Mouse (Mus musculus): ENCODE measurements around the gene Zfp454. TPM values are rescaled to one million over a fixed set of nuclear protein-coding genes. Genes with fewer than 3 reads are reported as not detected.

Gene Zfp454
- polyA plus RNA-seq (2014; fragmentation: Nextera tagmentation; extraction: Ambion mirVana), result 12.5 and 15.7 TPM in 2 replicates

GRCm38 (mm10) chr11:50887390-50888128 lies at the start of gene Zfp454:
Gene Zfp454 (minus strand): TSS chr11:50887651.
- WGBS, result 6% methylated on average over 26 of the region's 26 CpGs
- Histone ChIP-seq H3K4me3 (replicated peaks; ENCODE audit: low read depth, low read length) (peak within 1 kb of the TSS; percentile 51), H3K36me3 (ENCODE audit: control insufficient read depth, insufficient read depth, low read length) (peaks cover 29% of the 10 kb centered on the region), H3K27me3 (ENCODE audit: control insufficient read depth, insufficient read depth, low read length) (no peaks in the 10 kb centered on the region), H3K27ac (replicated peaks; ENCODE audit: low read depth, low read length) (peak within 1 kb of the TSS; percentile 80), H3K4me2 (ENCODE audit: low read length) (peak within 1 kb of the TSS; percentile 84), H3K9me3 (ENCODE audit: control insufficient read depth, low read length) (peaks cover 3% of the 10 kb centered on the region; the same call in 1 of the 2 replicates), H3K4me1 (ENCODE audit: control insufficient read depth, insufficient read depth, low read length) (peaks cover 12% of the 10 kb centered on the region), H3K9ac (replicated peaks; ENCODE audit: low read length) (peak within 1 kb of the TSS; percentile 68)
- ATAC-seq (ENCODE audit: low FRiP score, low TSS enrichment) (peak; percentile 92), DNase-seq (peak; percentile 98)

DNA sequence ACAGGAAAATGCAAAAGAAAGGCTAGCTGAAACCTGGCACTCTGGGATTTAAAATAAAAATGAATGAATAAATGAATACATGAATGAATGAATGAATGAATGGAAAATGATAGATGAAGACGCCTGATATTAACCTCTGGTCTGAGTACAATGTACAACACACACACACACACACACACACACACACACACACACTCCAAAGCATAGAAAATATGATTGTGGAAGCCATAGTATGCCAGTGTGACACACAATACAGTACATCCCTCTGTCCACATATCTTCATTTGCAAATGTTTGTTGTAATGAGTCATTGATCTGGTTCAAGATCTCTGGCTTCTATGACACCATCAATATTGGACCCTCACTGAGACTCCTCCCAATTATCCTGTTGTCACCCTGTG lies 44.6 kb upstream of the Zfp454 start:
- no peak overlapping the region for H3K9ac ChIP-seq (replicated peaks; ENCODE audit: low read length)
- peak; percentile 53; the same call in 1 of the 2 replicates for ATAC-seq (ENCODE audit: low FRiP score, low TSS enrichment)
- H3K27me3 ChIP-seq (ENCODE audit: control insufficient read depth, insufficient read depth, low read length), result 0 out of 2 replicates have a peak, but pooled peaks cover 4% of the 10 kb centered on the region
- 59% methylated on average over 1 of the region's 1 CpGs for WGBS
- no peaks in the 10 kb centered on the region for H3K36me3 ChIP-seq (ENCODE audit: control insufficient read depth, insufficient read depth, low read length)
- DNase-seq, result peak; percentile 8
- peak overlapping the region; percentile 93 for H3K4me2 ChIP-seq (ENCODE audit: low read length)
- peak overlapping the region; percentile 81 for H3K27ac ChIP-seq (replicated peaks; ENCODE audit: low read depth, low read length)
- peaks cover 6% of the 10 kb centered on the region; the same call in 1 of the 2 replicates for H3K4me1 ChIP-seq (ENCODE audit: control insufficient read depth, insufficient read depth, low read length)
- H3K4me3 ChIP-seq (replicated peaks; ENCODE audit: low read depth, low read length), result peak overlapping the region; percentile 52; the same call in 1 of the 2 replicates
- no peaks in the 10 kb centered on the region for H3K9me3 ChIP-seq (ENCODE audit: control insufficient read depth, low read length)

DNA sequence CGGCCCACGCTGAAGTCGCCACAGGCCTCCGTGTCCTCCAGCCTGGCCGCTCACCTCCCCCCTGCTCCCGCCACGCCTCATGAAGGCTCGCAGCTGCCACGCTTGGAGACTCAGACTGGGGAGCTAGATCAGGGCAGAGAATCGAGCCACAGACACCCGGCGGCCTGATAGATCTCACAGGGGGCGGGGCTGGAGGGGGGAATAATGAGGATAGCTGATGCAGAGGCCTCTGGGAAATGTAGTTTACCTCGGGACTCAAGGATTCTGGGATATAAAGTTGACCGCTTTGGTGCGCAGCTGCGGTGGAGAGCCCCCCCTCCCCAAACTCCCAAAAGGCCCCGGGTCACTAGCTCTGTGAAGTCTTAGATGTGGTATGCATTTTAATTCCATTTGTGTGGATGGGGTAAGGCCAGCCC lies 44.0 kb upstream of the Zfp454 start, which contains the start of gene Zfp354b:
TSS of gene Zfp354b (minus strand) at position 183 of the 416 bp plus-strand sequence.
- Histone ChIP-seq H3K9ac (replicated peaks; ENCODE audit: low read length) (peak within 1 kb of the TSS; percentile 49), H3K9me3 (ENCODE audit: control insufficient read depth, low read length) (no peaks in the 10 kb centered on the region), H3K36me3 (ENCODE audit: control insufficient read depth, insufficient read depth, low read length) (no peaks in the 10 kb centered on the region), H3K4me2 (ENCODE audit: low read length) (peak within 1 kb of the TSS; percentile 93), H3K27ac (replicated peaks; ENCODE audit: low read depth, low read length) (peak within 1 kb of the TSS; percentile 81), H3K4me1 (ENCODE audit: control insufficient read depth, insufficient read depth, low read length) (peaks cover 6% of the 10 kb centered on the region; the same call in 1 of the 2 replicates), H3K4me3 (replicated peaks; ENCODE audit: low read depth, low read length) (peak within 1 kb of the TSS; percentile 52), H3K27me3 (ENCODE audit: control insufficient read depth, insufficient read depth, low read length) (0 out of 2 replicates have a peak, but pooled peaks cover 4% of the 10 kb centered on the region)
- DNase-seq (peak; percentile 97), ATAC-seq (ENCODE audit: low FRiP score, low TSS enrichment) (peak; percentile 96)
- WGBS, result under 1% methylated on average over 18 of the region's 18 CpGs

DNA sequence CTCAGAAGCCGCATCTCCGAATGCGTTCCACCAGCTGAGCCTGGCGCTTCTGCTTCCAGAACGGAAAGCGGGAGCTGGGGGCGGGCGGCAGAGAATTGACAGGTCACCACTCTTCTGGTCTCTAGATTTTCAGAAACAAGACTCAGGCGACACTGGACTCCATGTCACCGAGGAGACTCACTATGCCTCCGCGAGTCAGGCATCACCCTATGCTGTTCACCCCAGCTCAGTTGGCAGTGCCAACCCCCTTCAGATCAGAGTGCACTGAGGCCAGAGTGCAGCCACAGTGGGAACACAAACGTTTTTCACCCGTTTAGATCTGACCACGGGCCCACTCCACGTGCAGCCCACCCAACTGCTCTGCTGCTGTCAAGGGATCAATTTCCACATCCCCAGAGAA lies 43.6 kb upstream of the Zfp454 start:
- Histone ChIP-seq H3K9ac (replicated peaks; ENCODE audit: low read length) (peak overlapping the region; percentile 49), H3K9me3 (ENCODE audit: control insufficient read depth, low read length) (no peaks in the 10 kb centered on the region), H3K27me3 (ENCODE audit: control insufficient read depth, insufficient read depth, low read length) (0 out of 2 replicates have a peak, but pooled peaks cover 4% of the 10 kb centered on the region), H3K4me3 (replicated peaks; ENCODE audit: low read depth, low read length) (peak overlapping the region; percentile 52), H3K4me2 (ENCODE audit: low read length) (peak overlapping the region; percentile 93), H3K4me1 (ENCODE audit: control insufficient read depth, insufficient read depth, low read length) (peaks cover 6% of the 10 kb centered on the region; the same call in 1 of the 2 replicates), H3K27ac (replicated peaks; ENCODE audit: low read depth, low read length) (peak overlapping the region; percentile 81), H3K36me3 (ENCODE audit: control insufficient read depth, insufficient read depth, low read length) (no peaks in the 10 kb centered on the region)
- 3% methylated on average over 16 of the region's 16 CpGs for whole genome bisulfite sequencing
- DNase-seq, result peak; percentile 61
- ATAC-seq (ENCODE audit: low FRiP score, low TSS enrichment), result peak; percentile 66; the same call in 1 of the 2 replicates

- ATAC-seq (ENCODE audit: low FRiP score, low TSS enrichment), result no peak
These were observed 43.1 kb upstream of the Zfp454 start for GRCm38 (mm10) chr11:50930469-50931014.

GRCm38 (mm10) chr11:50915671-50916320 lies 28.3 kb upstream of the Zfp454 start, which contains the start of gene Zfp2:
Gene Zfp2 (minus strand): TSS chr11:50916165.
- WGBS, result under 1% methylated on average over 47 of the region's 47 CpGs
- Histone ChIP-seq H3K27me3 (ENCODE audit: control insufficient read depth, insufficient read depth, low read length) (no peaks in the 10 kb centered on the region), H3K4me3 (replicated peaks; ENCODE audit: low read depth, low read length) (peak within 1 kb of the TSS; percentile 77), H3K9ac (replicated peaks; ENCODE audit: low read length) (peak within 1 kb of the TSS; percentile 97), H3K4me1 (ENCODE audit: control insufficient read depth, insufficient read depth, low read length) (peaks cover 4% of the 10 kb centered on the region; the same call in 1 of the 2 replicates), H3K36me3 (ENCODE audit: control insufficient read depth, insufficient read depth, low read length) (peaks cover 16% of the 10 kb centered on the region), H3K4me2 (ENCODE audit: low read length) (peak within 1 kb of the TSS; percentile 49), H3K27ac (replicated peaks; ENCODE audit: low read depth, low read length) (peak within 1 kb of the TSS; percentile 95), H3K9me3 (ENCODE audit: control insufficient read depth, low read length) (peaks cover 24% of the 10 kb centered on the region)
- peak; percentile 97 for DNase-seq
- ATAC-seq (ENCODE audit: low FRiP score, low TSS enrichment), result peak; percentile 97

More at GRCm38 (mm10) chr11:50930469-50931014, 43.1 kb upstream of the Zfp454 start:
- peak overlapping the region; percentile 93 for H3K4me2 ChIP-seq (ENCODE audit: low read length)
- DNase-seq, result peak; percentile 55
- H3K9me3 ChIP-seq (ENCODE audit: control insufficient read depth, low read length), result no peaks in the 10 kb centered on the region
- 24% methylated on average over 14 of the region's 14 CpGs for WGBS
- H3K4me3 ChIP-seq (replicated peaks; ENCODE audit: low read depth, low read length), result peak overlapping the region; percentile 52
- H3K27me3 ChIP-seq (ENCODE audit: control insufficient read depth, insufficient read depth, low read length), result 0 out of 2 replicates have a peak, but pooled peaks cover 4% of the 10 kb centered on the region
- peak overlapping the region; percentile 81 for H3K27ac ChIP-seq (replicated peaks; ENCODE audit: low read depth, low read length)
- H3K9ac ChIP-seq (replicated peaks; ENCODE audit: low read length), result peak overlapping the region; percentile 49
- peaks cover 6% of the 10 kb centered on the region; the same call in 1 of the 2 replicates for H3K4me1 ChIP-seq (ENCODE audit: control insufficient read depth, insufficient read depth, low read length)
- H3K36me3 ChIP-seq (ENCODE audit: control insufficient read depth, insufficient read depth, low read length), result no peaks in the 10 kb centered on the region

DNA sequence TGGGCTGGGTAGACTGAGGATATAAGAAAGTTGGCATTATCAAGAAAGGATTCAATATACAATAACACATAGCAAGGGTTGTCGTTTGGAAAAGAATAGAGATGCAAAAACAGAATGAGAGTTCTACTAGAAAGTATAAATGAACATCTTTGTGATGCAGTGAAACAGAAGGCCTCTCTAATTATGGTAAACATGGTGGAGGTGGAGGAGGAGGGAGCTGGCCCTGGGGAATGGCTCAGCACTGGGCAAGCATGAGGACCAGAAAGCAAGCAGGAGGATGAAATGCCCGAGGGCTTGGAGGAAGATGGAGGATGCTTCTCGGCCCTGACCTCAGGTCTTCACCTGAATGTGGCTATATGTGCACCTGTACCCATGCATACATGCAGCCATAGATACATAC lies 27.0 kb upstream of the Zfp454 start:
- WGBS, result 95% methylated on average over 3 of the region's 3 CpGs
- Histone ChIP-seq H3K27ac (replicated peaks; ENCODE audit: low read depth, low read length) (no peak overlapping the region), H3K4me2 (ENCODE audit: low read length) (peak overlapping the region; percentile 49; the same call in 1 of the 2 replicates), H3K4me1 (ENCODE audit: control insufficient read depth, insufficient read depth, low read length) (peaks cover 4% of the 10 kb centered on the region; the same call in 1 of the 2 replicates), H3K27me3 (ENCODE audit: control insufficient read depth, insufficient read depth, low read length) (no peaks in the 10 kb centered on the region), H3K4me3 (replicated peaks; ENCODE audit: low read depth, low read length) (no peak overlapping the region), H3K36me3 (ENCODE audit: control insufficient read depth, insufficient read depth, low read length) (peaks cover 29% of the 10 kb centered on the region), H3K9me3 (ENCODE audit: control insufficient read depth, low read length) (peaks cover 30% of the 10 kb centered on the region), H3K9ac (replicated peaks; ENCODE audit: low read length) (no peak overlapping the region)
- DNase-seq, result no peak
- ATAC-seq (ENCODE audit: low FRiP score, low TSS enrichment), result no peak

- Histone ChIP-seq H3K27me3 (ENCODE audit: control insufficient read depth, insufficient read depth, low read length) (no peaks in the 10 kb centered on the region), H3K4me1 (ENCODE audit: control insufficient read depth, insufficient read depth, low read length) (peaks cover 4% of the 10 kb centered on the region; the same call in 1 of the 2 replicates), H3K4me2 (ENCODE audit: low read length) (no peak overlapping the region), H3K9me3 (ENCODE audit: control insufficient read depth, low read length) (peaks cover 36% of the 10 kb centered on the region), H3K27ac (replicated peaks; ENCODE audit: low read depth, low read length) (no peak overlapping the region), H3K4me3 (replicated peaks; ENCODE audit: low read depth, low read length) (no peak overlapping the region), H3K36me3 (ENCODE audit: control insufficient read depth, insufficient read depth, low read length) (peaks cover 41% of the 10 kb centered on the region), H3K9ac (replicated peaks; ENCODE audit: low read length) (no peak overlapping the region)
- 100% methylated on average over 1 of the region's 1 CpGs for WGBS
- DNase-seq, result no peak
- no peak for ATAC-seq (ENCODE audit: low FRiP score, low TSS enrichment)
These were observed 25.9 kb upstream of the Zfp454 start for GRCm38 (mm10) chr11:50913301-50913700.

All from midbrain, embryonic 14.5 days (tissue).